Mouse (Mus musculus) forebrain, postnatal 0 days (tissue): Measurements from ENCODE around the gene Fhit. TPM values are rescaled to one million over a fixed set of nuclear protein-coding genes. Genes with fewer than 3 reads are reported as not detected.

Experiments
- ATAC-seq: fragments of 200-750 bp; cut with Nextera tagmentation; 2 replicates; pipeline ENCODE4 v1.8.0; 2017; ENCODE audit warnings: mild to moderate bottlenecking, moderate library complexity
- DNase-seq: peaks from one replicate; pipeline ENCODE4 v3.0.0-alpha.2; 2015
- H3K27ac ChIP-seq: fragments of 300-500 bp; sonication (generic); 2 replicates; pipeline ENCODE4 v1.5.1; 2014; ENCODE audit warnings: low read depth, mild to moderate bottlenecking, antibody characterized with exemption, low read length, moderate library complexity, mixed read lengths
- H3K27me3 ChIP-seq: fragments of 300-500 bp; sonication (generic); 2 replicates; pipeline ENCODE4 v1.6.1; 2014; ENCODE audit warnings: mild to moderate bottlenecking, low read length, mixed read lengths; ENCODE audit not compliant: insufficient read depth
- H3K36me3 ChIP-seq: fragments of 300-500 bp; sonication (generic); 2 replicates; pipeline ENCODE4 v1.6.1; 2014; ENCODE audit warnings: mild to moderate bottlenecking, moderate library complexity; ENCODE audit not compliant: insufficient read depth
- H3K4me1 ChIP-seq: fragments of 300-500 bp; sonication (generic); 2 replicates; pipeline ENCODE4 v1.6.1; 2014; ENCODE audit warnings: antibody characterized with exemption; ENCODE audit not compliant: insufficient read depth
- H3K4me2 ChIP-seq: fragments of 300-500 bp; sonication (generic); 2 replicates; pipeline ENCODE4 v1.6.1; 2014; ENCODE audit warnings: low read depth, mild to moderate bottlenecking, moderate library complexity
- H3K4me3 ChIP-seq: fragments of 300-500 bp; sonication (generic); 2 replicates; pipeline ENCODE4 v1.5.1; 2014; ENCODE audit warnings: low read depth, low read length, mixed read lengths
- H3K9ac ChIP-seq: fragments of 300-500 bp; sonication (generic); 2 replicates; pipeline ENCODE4 v1.6.1; 2014; ENCODE audit warnings: mild to moderate bottlenecking
- H3K9me3 ChIP-seq: fragments of 300-500 bp; sonication (generic); 2 replicates; pipeline ENCODE4 v1.6.1; 2016; ENCODE audit warnings: low read length
- CTCF ChIP-seq: sonication (generic); IDR thresholded peaks from 2 replicates; pipeline ENCODE4 v1.5.1; 2016; ENCODE audit warnings: antibody characterized with exemption, control low read depth, low read depth
- WGBS: fragments of 180-500 bp; shearing (Covaris S2); extraction: QIAGEN DNeasy Blood & Tissue Kit; methylation state at CpG from one replicate; pipeline ENCODE4 v1.1.7; 2014; 5-methylcytosine and 5-hydroxymethylcytosine counted together
- polyA plus RNA-seq: library from polyadenylated mRNA; unstranded; fragments of >200 nt; fragmentation: Nextera tagmentation; extraction: Ambion mirVana; gene quantifications from 2 replicates; pipeline ENCODE4 v1.2.1, GENCODE M21; 2015
- total RNA-seq: library from RNA; depleted of rRNA; stranded (reverse); fragments of >200 nt; gene quantifications from 2 replicates; pipeline ENCODE4 v1.2.3, GENCODE M21; 2014

The Fhit gene
- total and polyA plus RNA-seq, 2 experiments from 2014 or later = 8.0 to 8.9 TPM

DNA sequence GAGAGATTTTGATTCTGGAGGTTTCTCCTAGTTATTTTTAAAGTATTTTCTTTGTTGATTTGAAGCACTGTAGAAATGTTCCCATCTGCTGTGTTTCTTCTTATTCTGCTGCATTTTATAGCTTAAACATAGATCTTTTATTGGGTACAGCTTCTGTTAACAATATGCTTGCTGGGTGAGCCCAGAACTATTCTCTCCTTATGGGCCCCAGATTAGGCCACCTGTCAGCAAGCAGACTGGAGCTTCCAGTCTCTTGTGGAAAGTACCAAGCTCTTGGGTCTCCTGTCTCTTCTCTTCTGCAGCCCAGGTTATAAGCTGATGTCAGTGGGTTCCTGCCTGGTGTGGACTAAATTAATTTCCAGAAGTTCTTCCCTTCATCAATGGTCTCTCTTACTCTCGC is 1513.4 kb downstream of the Fhit start:
- Histone ChIP-seq H3K4me3 (no peak overlapping the region), H3K9ac (no peak overlapping the region), H3K4me2 (no peak overlapping the region), H3K36me3 (no peaks in the 10 kb centered on the region), H3K27ac (no peak overlapping the region), H3K9me3 (no peaks in the 10 kb centered on the region), H3K27me3 (no peaks in the 10 kb centered on the region), H3K4me1 (no peaks in the 10 kb centered on the region)
- TF ChIP-seq CTCF = no peak
- ATAC-seq = peak; percentile 64
- WGBS = 89% methylated on average over 1 of the region's 1 CpGs
- peak; percentile 42 for DNase-seq

DNA sequence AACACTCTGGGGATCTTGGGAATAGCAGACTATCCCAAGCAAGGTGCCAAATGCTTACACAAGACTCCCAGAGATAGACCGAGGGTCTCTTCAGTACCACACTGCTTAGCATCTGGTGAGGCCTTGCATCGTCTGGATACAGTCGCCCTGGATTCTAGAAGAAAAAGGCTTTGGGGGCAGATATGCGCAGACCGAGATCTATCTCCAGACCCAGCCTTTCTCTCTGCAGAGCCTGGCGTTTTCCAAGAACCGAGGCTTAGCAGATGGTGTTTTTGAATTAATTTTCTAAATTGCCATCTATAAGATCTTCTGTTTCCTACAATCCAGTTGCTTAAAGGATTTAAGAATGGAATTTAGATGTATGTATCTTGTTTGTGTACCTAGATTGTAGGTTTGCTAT is 1515.6 kb downstream of the Fhit start:
- TF ChIP-seq CTCF = no peak
- 66% methylated on average over 7 of the region's 7 CpGs for WGBS
- H3K36me3 ChIP-seq = no peaks in the 10 kb centered on the region
- H3K4me2 ChIP-seq = no peak overlapping the region
- no peak overlapping the region for H3K27ac ChIP-seq
- peaks cover 10% of the 10 kb centered on the region; the same call in 1 of the 2 replicates for H3K4me1 ChIP-seq
- H3K9me3 ChIP-seq = no peaks in the 10 kb centered on the region
- peak; percentile 51; the same call in 1 of the 2 replicates for ATAC-seq
- no peaks in the 10 kb centered on the region for H3K27me3 ChIP-seq
- no peak overlapping the region for H3K4me3 ChIP-seq
- H3K9ac ChIP-seq = no peak overlapping the region
- DNase-seq = peak; percentile 54

DNA sequence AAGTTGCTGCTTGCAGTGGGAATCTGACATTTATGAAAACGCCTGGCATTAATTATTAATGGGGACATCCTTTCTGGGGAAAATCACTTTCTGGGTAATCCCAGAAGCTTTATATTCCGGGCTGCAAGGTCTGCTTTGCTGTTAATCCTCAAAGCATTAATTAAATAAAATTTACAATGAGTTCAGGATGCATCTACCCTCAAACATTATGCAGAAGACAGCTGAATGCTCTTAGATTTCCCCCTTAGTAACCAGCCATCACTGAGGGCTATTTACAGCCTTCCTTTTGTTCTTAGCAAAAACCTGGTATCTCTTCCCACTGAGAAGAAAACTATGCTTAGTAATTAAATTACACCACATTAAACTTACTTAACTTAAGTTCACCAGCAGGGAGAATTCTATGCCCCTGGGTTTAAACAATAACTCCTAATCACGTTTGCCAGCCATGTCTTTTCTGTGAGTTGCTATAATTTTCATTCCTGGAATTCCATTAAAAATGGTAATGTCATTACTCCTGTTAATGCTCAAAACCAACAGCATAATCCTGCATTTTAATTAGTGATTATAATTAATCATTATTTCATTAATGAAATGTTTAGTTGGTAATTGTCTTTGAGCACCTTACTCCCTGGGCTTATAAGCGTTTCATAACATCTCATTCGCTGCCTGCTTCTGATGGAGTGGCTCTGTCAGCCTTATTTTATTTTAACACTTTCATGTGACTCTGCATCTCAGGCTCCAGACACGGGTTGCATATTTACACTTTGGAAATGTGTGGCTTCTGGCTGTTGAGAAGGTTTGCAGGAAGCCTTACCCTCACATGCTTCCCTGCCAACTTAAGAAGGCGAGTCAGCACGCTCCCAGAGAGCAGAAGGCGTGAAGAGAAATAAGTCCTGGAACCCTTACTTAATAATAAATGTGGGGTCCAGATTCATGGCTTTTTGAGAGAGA is 1517.3 kb downstream of the Fhit start:
- H3K4me1 ChIP-seq = peaks cover 10% of the 10 kb centered on the region; the same call in 1 of the 2 replicates
- 12% methylated on average over 9 of the region's 9 CpGs for WGBS
- no peak overlapping the region for H3K9ac ChIP-seq
- no peaks in the 10 kb centered on the region for H3K9me3 ChIP-seq
- no peak overlapping the region for H3K4me3 ChIP-seq
- no peak overlapping the region for H3K4me2 ChIP-seq
- ATAC-seq (no peak; the same call in 1 of the 2 replicates), DNase-seq (peak; percentile 20)
- no peaks in the 10 kb centered on the region for H3K27me3 ChIP-seq
- no peaks in the 10 kb centered on the region for H3K36me3 ChIP-seq
- no peak for TF ChIP-seq CTCF
- no peak overlapping the region for H3K27ac ChIP-seq

DNA sequence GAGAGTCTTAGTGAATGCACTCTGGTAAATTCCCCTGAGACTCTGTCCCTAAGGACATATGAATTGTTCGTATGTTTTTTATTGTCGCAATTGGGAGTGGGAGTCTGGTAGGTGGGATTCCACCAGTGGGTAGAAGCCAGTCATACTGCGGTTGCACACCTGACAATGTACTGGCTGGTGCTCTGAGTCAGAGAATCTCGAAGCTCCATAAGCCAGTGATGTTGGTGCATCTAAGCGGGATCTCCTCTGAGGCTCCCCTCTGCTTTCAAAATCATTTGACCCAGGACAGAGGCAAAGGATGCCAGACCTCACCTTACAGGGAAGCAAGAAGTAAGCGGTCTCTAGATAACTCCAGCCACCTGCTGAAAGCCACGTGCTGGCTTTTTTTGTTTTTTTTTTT is 1518.1 kb downstream of the Fhit start:
- H3K4me1 ChIP-seq = peaks cover 10% of the 10 kb centered on the region; the same call in 1 of the 2 replicates
- no peak for TF ChIP-seq CTCF
- no peaks in the 10 kb centered on the region for H3K36me3 ChIP-seq
- DNase-seq (no peak), ATAC-seq (no peak)
- H3K4me3 ChIP-seq = no peak overlapping the region
- no peak overlapping the region for H3K9ac ChIP-seq
- H3K27me3 ChIP-seq = no peaks in the 10 kb centered on the region; the same call in 1 of the 2 replicates
- H3K4me2 ChIP-seq = no peak overlapping the region
- WGBS = 48% methylated on average over 7 of the region's 7 CpGs
- no peak overlapping the region for H3K27ac ChIP-seq
- no peaks in the 10 kb centered on the region for H3K9me3 ChIP-seq

DNA sequence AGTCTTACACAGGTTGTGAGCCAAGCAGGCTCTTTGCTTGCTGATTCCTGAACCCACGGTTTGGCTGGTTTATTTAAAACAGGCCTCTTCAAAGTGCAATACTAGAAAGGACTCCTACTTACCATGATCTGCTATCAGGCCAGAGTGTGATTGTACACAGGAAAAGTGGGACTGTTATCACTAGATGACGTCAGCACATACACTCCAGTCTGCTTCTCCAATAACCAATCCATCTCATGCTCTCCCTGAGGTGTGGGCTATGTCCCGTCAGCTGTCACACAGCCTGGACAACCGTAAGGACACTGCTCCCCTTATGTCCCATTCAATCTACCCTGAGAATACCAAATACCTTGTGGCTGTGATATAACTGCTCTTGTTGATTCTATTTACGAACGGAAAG is 1519.2 kb downstream of the Fhit start:
- no peak for TF ChIP-seq CTCF
- no peaks in the 10 kb centered on the region for H3K9me3 ChIP-seq
- H3K4me3 ChIP-seq = no peak overlapping the region
- H3K9ac ChIP-seq = no peak overlapping the region
- WGBS = 53% methylated on average over 6 of the region's 6 CpGs
- H3K27me3 ChIP-seq = no peaks in the 10 kb centered on the region; the same call in 1 of the 2 replicates
- no peak for DNase-seq
- peaks cover 10% of the 10 kb centered on the region; the same call in 1 of the 2 replicates for H3K4me1 ChIP-seq
- no peak overlapping the region for H3K27ac ChIP-seq
- no peaks in the 10 kb centered on the region for H3K36me3 ChIP-seq
- H3K4me2 ChIP-seq = no peak overlapping the region
- no peak for ATAC-seq

DNA sequence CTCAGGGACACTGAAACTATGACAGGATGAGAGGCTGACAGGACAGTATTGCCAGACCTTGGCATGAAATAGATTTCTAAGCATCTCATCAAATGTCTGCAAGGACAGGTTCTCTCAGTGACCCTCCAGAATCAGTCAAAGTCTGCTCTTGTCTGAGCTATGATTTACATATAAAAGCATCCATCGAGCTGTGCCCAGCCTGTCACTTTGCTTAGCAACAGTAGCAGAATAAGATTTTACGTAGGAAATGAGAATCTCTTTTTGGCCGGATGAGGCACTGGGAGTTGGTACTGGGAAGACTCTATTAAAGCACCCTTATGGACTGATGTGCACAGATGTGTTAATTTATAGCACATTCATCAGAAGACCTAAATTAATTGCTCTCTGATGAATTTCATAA is 1519.8 kb downstream of the Fhit start:
- TF ChIP-seq CTCF = no peak
- H3K4me2 ChIP-seq = no peak overlapping the region
- no peak overlapping the region for H3K27ac ChIP-seq
- no peaks in the 10 kb centered on the region for H3K36me3 ChIP-seq
- H3K4me1 ChIP-seq = peaks cover 10% of the 10 kb centered on the region; the same call in 1 of the 2 replicates
- ATAC-seq (peak; percentile 47), DNase-seq (peak; percentile 47)
- H3K9me3 ChIP-seq = no peaks in the 10 kb centered on the region
- H3K9ac ChIP-seq = no peak overlapping the region
- no peaks in the 10 kb centered on the region; the same call in 1 of the 2 replicates for H3K27me3 ChIP-seq
- no peak overlapping the region for H3K4me3 ChIP-seq
- WGBS = 12% methylated on average over 3 of the region's 3 CpGs

DNA sequence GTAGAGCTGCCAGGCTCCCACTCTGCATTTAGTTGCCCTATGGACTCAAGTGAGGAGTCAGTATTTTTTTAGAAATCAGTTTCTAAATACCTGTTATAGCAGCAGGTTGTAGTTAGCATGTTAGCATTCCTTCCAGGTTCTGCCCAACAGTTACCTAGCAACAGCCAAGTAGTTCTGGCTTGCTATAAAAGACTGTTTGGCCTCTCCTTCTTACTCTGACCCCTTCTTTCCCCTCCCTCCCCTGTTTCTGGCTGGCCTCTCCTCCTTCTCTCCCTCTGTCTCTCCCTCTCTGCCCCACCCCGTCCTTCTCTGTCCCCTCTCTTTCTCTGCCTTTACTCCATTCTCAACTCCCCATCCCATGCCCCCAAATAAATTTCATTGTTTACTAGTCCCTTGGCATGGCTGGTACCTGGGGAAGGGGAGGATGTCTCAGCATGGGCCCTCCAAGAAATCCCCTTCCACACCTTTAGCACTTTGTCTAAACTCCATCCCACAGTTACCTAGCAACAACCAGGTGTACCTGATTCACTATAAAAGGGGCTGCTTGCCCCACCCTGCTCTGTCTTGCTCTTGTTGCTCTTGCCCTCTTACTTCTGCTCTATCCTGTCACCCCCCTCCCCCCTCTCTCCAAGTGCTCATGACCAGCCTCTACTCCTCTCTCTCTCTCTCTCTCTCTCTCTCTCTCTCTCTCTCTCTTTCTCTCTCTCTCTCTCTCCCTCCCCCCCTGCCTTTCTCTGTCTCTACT is 1527.4 kb downstream of the Fhit start:
- H3K27ac ChIP-seq = no peak overlapping the region
- H3K36me3 ChIP-seq = no peaks in the 10 kb centered on the region
- no peak overlapping the region for H3K9ac ChIP-seq
- no peaks in the 10 kb centered on the region for H3K9me3 ChIP-seq
- ATAC-seq (peak; percentile 64; the same call in 1 of the 2 replicates), DNase-seq (no peak)
- no peak overlapping the region for H3K4me3 ChIP-seq
- H3K4me1 ChIP-seq = peaks cover 3% of the 10 kb centered on the region; the same call in 1 of the 2 replicates
- no peaks in the 10 kb centered on the region; the same call in 1 of the 2 replicates for H3K27me3 ChIP-seq
- 42% methylated on average over 1 of the region's 1 CpGs for WGBS
- H3K4me2 ChIP-seq = no peak overlapping the region
- TF ChIP-seq CTCF = no peak
